Mouse (Mus musculus) B cell, adult 2 months (primary cell): ENCODE results near the gene Dpf3.

ENCODE experiments used
- DNase-seq, 2 experiments: peaks; one replicate each; pipeline ENCODE4 v3.0.0; 2022

The Dpf3 gene

DNA sequence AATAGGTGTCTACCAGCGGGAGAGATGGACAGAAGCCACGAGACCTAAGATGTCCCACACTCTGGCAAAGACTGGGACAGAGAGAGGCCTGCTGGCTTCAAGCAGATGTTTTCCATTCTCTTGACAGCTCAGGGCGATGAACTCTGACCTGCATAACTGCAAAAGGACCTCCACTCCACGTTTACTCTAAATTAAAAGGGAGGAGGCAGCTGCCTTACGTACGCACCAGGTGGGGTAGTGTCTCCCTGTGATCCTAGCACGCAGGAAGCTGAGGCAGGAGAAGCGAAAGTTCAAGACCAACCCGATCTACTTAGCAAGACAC lies 8.4 kb upstream of the Dpf3 start:
- no peak for DNase-seq

DNA sequence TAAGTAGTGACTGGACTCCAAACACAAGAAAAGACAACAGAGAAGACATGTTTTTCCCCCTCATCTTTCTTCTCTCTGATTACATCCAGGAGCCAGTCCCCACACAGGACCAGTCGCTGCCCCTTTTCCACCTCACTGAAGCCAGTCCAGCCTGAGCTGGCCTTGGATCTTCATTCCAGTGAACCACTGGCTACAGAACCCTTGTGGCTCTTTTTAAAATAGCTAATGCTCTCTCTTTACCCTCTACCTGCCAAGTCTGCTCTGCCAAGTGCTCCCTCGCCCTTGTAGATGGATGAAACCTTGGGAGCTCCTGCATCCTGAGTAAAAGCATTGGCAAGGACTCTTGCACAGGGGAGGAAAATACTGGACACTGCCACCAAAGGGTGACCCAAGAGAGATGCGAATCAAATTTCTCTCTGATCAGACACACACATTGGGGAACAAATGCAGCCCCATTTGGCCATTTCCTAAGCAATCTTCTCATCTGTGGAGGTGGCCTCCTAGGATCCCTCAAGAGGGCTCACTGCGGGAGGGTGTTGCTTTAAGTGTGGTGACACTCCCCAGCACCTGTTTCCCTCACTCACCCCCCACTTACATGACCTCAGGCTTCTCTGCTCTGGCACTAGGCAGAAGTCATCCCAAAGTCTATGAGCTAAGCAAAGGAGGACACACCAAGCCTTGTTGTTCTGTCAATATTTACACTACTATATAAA lies 7.9 kb upstream of the Dpf3 start:
- no peak for DNase-seq

DNA sequence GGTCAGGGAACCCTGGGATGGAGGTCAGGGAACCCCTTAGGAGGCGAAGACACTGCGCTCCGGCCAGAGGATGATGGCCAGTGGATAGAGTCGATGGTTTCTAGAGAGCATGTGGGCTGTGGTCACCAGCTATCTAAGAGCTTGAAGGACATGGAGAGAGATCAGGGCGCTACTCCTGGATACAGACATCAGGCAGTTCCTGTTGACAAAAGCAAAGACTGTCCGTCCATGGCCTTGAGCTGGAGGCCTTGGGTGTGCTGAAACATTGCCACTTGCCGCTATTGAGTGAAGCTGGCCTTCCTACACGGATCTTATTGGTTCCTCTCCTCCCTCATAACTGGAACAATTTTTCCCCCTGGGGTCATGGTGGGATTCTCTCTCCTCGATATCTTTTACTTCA lies 6.7 kb upstream of the Dpf3 start:
- DNase-seq = no peak

DNA sequence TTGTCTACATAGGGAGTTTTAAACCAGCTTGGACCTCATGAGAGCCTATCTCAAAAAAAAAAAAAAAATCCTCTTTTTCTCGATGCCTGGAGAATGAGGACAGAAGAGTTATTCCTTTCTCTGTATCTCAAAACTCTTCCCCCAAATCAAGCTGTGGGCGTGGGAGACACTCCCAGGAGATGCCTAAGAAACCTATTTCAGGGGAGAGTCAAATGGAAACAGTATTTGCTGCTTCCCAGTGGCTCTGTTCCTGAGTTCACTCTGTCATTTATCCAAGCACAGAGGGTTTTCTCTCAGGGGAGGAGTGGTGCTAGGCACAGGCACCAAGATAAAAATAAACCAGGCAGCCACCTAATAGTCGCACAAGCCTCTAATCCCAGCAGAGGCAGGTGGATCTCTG lies 5.3 kb upstream of the Dpf3 start:
- no peak for DNase-seq

DNA sequence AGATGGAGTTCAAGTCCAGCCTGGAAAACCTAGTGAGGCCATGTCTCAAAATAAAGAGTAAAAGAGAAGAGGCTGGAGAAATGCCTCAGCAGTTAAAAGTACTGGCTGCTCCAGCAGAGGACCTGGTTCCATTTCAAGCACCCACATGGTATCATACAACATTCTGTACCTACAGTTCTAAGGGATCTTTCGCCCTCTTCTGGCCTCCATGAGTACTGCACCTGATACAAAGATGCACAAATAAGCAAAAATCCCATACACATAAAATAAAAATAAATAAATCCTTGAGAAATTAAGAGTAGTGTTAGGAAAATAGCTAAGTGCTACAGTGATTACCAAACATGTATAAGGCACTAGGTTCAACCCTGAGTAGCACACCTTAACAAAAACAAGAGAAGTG lies 4.1 kb upstream of the Dpf3 start:
- peak; percentile 49 to 52 for DNase-seq

DNA sequence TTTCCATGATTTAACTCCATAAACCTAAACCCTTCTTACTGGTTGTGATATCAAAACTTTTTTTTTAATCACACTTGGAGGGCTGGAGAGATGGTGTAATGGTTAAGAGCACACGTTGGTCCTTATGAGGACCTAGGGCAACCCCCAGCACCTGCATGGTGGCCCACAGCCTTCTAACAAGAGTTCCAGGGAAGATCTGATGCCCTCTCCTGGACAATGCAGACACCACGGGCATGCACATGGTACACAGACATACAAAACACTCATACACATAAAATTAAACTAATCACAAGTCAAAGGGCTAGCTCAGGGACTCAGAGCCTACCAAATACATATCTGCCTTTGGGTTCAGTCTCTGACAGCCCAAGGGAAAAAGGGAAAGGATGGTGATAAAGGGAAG lies 2.2 kb upstream of the Dpf3 start:
- DNase-seq = no peak

DNA sequence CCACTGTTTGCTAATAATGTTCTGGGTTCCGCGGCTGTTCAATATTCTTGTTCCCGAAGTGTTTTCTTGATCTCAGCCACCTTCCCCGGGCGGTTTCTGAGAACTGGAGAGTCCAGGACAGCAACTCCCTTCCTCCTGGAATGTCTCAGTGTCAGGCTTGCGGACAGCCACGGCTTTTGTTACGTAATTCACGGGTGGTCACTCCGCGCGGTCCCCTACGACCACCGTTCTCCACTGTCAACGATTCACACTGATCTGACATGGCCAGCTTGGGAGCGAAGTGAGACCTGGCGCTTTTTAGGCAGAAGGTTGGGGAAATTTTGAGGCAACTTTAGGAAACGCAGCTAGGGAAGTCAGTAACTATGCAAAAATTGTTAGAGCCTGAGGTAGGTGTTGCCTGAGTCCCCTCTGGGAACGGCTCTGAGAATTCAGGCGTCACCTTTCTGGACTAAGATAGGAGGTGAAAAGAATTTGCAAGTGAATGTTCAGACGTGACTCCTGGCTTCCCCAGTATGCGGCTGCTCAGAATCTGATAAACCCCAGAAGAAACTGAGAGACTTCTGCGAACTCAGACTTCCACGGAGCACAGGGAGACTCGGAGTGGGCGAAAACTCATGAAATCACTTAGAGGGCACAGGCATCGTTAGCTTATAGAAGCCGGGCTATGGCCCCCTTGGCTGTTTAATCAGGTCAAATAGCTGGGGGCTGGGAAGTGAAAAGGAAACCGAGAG lies 860 bp upstream of the Dpf3 start:
- peak; percentile 20 to 32 for DNase-seq

DNA sequence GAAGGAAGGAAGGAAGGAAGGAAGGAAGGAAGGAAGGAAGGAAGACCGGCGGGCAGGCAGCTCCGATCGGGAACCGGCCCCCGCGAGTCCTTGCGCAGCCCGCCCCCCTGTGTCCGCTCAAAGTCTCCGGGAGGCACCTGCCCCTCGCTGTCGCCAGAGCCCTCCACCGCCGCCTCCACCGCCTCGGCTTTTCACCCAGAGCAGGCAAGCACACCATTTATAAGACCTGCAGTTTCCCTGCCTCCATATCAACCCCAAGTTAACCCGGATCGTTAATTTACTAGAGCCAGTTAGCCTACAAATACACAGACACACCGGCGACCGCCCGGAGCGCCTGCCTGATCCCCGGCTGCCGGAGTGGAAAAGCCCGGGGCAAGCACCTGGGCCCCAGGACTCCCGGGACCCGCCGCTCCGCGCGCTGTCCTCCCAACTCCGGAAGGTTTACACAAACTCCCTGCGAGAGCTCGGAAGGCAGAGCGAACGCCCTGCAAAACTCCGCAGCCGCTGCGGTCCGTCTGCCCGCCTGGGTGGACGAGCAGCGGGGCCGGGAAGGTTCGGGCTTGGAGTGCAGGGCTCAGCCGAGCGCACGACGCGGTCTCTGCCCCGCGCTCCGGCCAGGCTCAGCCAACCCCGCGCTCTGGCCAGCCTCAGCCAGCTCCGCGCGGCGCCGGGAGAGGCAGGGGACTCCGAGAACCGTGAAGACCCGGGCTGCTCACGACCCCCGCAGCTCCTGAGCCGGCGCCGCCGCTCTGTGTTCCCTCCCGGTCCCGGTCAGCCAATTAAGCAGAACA lies 650 bp downstream of the Dpf3 start:
- peak; percentile 43 to 48 for DNase-seq

DNA sequence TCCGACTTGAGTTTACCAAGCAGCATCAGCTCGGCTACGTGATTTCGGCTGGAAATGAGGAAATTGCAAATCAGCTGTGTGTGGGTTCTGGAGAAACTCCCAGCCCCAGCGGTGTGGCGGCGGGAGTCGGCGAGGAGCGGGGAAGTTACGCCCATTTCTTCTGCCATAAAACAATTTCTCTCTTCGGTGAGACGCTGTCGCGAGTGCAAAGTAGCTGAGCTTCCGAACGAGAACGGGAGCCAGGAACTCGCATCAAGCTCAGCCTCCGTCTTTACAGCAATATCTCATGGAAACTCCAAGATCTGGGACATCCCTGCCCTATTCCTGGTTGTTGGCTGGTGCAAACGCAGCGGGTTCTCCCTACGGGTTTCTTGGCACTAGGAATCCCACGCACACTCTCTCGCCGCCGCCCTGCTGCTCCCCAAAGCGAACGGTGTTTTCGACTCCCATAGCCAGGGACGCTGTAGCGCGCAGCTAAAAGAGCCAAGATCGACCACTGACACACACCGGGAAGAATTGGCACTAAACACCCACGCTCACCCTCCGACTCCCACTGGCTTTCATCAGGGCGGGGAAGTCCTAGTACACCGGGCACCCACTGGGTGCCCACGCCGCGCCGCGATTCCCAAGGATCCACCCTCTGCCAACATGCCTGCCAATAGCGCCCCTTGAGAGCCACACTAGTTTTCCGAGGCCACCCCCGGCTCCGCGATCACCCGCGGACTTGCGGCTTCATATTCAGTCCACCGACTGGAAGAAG lies 1.4 kb downstream of the Dpf3 start:
- peak; percentile 19 to 38 for DNase-seq

DNA sequence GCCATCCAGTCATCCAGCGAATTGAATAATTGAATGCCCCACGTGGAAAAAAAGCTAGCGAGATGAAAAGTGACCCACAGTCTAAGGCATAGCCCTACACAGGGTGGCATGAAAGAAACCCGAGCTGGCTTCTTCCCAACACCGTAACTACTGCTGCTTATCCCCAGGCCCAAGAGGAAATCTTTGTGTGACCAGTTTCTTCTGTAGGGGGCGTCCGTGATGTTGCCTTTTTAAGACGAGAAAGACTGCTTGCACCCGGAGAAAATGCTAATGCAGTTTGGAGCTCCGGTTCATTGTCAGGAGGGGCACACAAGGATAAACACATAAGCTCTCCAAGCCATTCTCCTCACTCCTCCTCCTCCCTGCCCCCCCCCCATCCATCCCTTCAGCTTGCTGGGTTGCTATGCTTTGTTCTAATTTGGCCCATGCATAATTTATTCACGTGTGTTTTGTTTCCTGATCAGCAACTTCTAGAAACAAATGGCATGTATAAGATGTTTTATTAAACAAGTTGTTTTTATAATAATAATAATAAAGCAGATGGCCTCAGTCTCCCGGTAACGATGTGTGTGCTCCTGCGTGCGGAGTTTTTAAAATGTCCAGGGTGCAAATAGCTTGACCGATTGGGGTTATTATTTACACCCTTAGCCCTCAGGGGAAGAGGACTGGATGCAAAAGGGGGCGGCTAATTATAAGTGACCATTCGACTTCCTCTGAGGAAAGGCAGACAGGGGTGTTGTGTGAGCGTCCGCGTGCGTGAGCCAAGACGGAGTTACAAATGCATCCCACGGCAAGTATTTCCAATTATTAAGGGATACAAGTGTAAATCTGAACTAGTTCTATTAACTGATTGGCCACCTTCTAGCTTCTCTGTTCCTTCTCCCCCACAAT lies 2.4 kb downstream of the Dpf3 start:
- DNase-seq = peak; percentile 8 to 13

DNA sequence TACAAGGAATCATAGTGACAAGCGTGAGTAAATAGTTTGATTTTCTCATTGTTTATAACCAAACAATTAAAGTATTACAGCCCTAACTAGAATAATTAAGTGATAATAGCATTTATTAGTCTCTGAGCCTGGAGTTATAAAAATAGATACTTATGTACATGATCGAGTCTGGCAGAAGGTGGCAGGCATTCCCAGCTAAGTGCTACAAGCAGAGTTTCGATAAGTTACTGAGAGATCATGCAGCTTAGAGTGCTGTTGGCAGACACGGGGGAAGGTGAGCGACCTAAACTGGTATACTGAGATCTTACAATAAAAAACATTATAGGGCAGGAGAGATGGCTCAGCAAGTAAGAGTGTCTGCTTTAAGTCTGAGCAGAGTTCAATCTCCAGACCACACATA lies 3.9 kb downstream of the Dpf3 start:
- no peak for DNase-seq

DNA sequence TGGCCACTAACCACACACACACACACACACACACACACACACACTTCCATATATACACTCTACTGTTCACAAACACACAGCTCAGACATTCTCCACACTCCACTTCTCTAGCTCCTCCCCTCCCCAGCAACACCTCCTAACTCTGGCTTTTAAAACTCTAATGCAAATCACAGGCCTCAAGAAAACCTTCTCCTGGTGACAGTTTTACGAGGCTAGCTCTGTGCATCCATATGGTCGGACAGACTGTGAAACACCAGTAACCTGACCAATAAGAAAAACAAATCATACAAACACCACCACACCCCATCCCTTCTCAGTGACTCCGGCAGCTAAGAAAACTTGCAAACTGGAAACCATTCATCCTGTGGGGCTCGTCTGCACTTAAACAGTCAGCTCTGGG lies 6.1 kb downstream of the Dpf3 start:
- DNase-seq = no peak

DNA sequence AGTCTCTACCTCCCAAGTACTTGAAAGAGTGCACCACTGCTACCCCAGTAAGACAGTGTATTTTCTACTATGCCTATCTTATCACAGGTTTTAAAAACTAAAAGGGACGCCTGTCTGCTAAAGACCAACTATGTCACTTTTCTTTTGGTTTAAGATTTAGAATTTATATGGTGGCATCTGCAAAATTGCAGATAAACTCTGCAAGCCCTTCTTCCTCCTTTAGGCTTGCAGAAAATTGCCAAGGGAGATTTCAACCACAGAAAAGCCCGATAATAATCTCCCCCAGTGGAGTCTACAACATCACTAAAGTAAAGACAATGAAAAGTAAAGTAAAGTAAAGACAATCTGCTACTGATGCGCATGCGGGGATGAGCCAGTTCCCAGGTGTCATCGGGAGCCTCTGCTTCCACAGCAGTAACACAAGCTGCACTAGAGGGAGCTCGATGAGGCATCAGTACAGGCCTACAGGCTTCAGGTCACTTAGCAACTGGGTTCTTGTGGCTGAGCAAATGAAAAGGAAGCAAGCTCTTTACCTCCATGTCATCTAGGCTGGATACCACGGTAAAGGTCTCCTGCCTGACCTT lies 7.6 kb downstream of the Dpf3 start:
- DNase-seq = no peak

DNA sequence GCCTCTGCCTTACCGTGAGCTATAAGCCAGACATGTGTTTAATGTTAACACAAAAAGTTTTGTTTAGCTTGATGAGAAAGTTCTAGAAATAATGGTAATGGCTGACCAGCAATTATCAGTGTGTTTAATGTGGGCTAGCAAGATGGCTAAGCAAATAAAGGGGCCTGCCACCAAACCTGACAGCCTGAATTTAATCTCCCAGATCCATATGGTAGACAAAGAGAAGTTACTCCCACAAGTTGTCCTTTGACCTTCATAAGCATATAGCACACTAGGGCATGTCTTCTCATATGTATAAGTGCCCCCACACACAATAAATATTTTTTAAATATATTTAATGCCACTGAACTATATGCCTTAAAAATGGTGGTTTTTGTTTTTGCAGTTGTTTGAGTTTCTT lies 8.4 kb downstream of the Dpf3 start:
- no peak for DNase-seq

DNA sequence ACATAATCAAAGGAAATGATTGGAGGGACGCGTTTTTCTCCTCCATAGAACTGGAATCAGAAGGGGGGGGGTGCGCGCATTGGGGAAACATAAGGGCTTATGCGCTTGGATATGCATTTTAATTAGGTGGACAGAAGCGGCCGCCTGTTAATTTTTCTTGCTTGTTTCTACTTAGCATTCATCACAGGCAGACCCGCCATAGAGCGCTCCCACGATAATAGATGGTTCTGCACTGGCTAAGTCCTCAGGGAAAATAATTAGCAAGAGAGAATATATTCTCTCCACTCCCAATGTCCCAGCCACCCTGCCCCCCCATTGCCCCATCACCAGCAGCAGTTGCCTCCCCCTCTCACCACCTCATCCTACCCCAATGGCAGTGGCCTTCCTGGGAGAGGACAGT lies 11.2 kb downstream of the Dpf3 start:
- no peak for DNase-seq

DNA sequence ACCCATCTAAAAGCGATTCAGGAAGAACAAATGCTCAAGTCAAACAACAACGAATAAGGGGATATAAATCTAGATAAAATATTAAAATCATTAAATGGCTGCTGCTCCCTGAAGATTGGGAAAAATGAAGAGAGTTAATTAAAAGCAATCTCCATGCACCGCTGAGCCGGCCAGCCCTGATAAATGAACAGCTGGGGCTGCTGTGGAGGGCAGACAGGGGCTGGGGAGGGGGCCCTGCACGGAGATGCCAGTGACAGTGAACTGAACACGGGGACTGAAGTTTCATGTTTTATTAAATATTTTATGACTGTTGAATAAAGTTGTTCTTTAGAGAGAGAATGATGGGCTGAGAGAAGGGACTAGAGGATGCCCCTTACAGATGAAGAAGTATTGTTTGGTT lies 12.1 kb downstream of the Dpf3 start:
- no peak for DNase-seq

DNA sequence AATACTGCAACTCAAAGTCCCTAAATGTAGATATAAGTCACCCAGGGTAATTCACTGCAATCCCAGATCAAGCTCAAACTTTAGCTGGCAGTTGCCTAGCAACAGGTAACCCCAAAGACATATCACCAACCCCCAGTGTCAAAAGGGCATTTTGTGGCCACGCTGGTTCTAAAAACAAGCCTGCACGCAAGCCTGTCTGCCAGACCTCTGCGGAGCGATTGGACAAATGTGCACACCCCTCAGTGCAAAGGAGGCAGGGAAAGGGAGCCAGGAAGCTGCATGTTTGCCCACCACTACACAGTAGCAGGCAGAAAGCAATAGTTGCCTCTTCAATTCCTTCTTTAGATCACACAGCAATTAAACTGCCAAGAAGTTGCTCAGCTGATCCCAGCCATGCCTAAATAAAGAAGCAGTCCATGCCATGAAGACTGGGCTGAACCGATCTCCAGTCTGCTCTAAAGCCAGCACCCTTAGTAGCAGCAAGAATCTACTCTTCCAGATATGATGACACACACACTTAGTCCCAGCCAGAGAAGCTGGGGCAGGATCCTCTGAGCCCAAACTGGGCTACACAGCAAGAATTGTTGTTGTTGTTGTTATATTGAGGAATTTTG lies 13.4 kb downstream of the Dpf3 start:
- no peak for DNase-seq

DNA sequence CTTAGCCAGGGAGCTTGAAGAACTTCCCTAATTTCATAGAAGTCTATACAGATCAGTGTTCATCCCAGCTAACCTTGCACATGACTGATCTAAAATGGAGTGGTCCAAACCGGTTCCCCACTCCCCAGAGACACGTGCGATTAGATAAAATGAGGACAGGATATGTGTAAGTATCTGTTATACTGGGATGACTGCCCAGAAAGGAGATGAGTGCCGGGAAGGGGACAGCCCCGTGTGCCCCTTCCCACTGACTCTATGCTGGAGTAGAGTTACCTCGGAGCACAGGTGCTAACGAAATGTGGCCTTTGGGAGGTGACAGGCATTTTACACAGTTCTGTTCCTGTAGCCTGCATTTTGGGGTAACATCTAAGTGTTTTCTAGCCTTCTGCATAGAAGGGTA lies 15.8 kb downstream of the Dpf3 start:
- DNase-seq = no peak

DNA sequence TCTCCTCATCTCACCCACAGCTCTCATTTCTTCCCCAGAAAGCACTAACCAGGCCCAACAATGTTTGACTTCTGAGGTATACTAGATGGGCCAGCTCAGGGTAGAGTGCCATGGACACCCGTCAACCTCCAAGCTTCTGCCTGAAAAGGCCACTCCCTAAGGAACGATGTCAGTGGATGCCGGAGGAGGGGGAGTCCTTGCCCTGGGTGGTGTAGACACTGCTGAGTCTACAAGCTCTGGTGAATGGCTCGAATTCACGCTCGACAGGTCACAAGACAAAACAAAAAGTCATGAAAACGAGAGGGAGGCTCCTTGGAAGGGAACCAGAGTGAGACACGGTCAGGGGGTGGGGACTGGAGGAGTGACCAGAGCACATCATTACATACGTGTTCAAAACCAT lies 17.4 kb downstream of the Dpf3 start:
- DNase-seq = no peak

DNA sequence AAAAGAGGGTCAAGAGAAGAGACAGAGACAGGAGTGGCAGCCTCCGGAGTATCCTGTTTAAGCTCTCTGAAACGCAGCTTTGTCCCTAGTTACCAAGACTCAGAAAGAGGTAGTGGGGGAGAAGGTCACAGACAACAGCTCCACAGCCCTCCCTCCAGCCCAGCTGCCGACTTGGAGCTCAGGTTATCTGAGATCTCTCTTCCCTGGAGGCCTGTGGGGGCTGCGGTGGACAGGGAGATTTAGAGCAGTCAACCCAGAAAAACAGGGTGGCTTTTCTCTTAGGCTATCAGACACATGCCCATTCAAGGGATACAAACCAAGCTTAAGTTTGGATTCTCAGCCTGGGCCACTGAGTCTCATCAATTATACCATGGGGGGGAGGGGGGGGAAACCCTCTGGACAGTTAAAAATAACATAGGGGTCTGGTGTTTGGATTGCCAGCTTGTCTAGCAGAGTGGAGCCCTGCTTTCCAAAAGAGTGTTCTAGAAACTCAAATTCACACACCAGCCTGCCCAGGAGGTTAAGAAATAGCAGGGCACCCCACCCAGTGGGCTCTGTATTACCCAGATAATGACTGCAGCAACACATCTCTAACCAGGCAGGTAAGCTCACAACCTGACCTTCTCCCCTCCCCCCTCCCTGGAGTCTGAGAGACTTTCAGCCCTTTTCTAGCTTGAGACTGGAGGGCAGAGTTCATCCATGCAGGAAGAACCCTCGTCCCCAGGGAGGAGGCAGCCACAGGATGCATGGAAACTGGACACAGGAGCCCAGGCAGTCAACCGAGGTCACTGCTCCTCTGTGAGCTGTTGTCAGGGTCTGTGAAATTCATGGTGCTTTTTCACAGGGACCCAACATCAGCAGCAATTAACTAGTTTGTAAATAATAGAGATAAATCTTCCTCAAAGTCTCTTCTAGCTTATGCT lies 20.7 kb downstream of the Dpf3 start:
- DNase-seq = no peak
